Mouse (Mus musculus): ENCODE results near the gene Psme1. TPM values are rescaled to one million over a fixed set of nuclear protein-coding genes. Genes with fewer than 3 reads are reported as not detected.

The Psme1 gene
- total RNA-seq, 2 experiments from 2014 or later = 111 to 112 TPM

GRCm38 (mm10) chr14:55567496-55567895 is 10.4 kb upstream of the Psme1 start:
- intact Hi-C loops (cut with DNase I) = no loop called here
- DNase-seq = no peak

- intact Hi-C loops (cut with DNase I) = no loop called here
Measured at GRCm38 (mm10) chr14:55570588-55570987, 7.3 kb upstream of the Psme1 start.

GRCm38 (mm10) chr14:55571760-55572159 is 6.2 kb upstream of the Psme1 start:
- no peak for DNase-seq
- intact Hi-C loops (cut with DNase I) = no loop called here

More at GRCm38 (mm10) chr14:55570588-55570987, 7.3 kb upstream of the Psme1 start:
- no peak for DNase-seq

GRCm38 (mm10) chr14:55575302-55575701 is 2.6 kb upstream of the Psme1 start, which contains the start of gene Fitm1:
Fitm1 (plus strand) TSS chr14:55575617.
- intact Hi-C loops (cut with DNase I) = no loop called here
- DNase-seq = no peak

- no peak for DNase-seq
- intact Hi-C loops (cut with DNase I) = no loop called here
Measured at GRCm38 (mm10) chr14:55575711-55576110, 2.2 kb upstream of the Psme1 start.

GRCm38 (mm10) chr14:55576376-55576775 is 1.5 kb upstream of the Psme1 start:
- intact Hi-C loops (cut with DNase I) = no loop called here
- DNase-seq = peak; percentile 32

GRCm38 (mm10) chr14:55578668-55579269 is 846 bp downstream of the Psme1 start:
- intact Hi-C loops (cut with DNase I) = no loop called here
- DNase-seq = peak; percentile 65

GRCm38 (mm10) chr14:55579511-55580496 is 1.9 kb downstream of the Psme1 start:
- intact Hi-C loops (cut with DNase I) = no loop called here
- DNase-seq = no peak

GRCm38 (mm10) chr14:55580731-55581130 is 2.8 kb downstream of the Psme1 start:
- DNase-seq = no peak
- intact Hi-C loops (cut with DNase I) = no loop called here

- DNase-seq = no peak
- intact Hi-C loops (cut with DNase I) = no loop called here
Measured at GRCm38 (mm10) chr14:55581981-55582681, 4.2 kb downstream of the Psme1 start.

- intact Hi-C loops (cut with DNase I) = no loop called here
- DNase-seq = no peak
Measured at GRCm38 (mm10) chr14:55584303-55584701, 6.4 kb downstream of the Psme1 start.

- intact Hi-C loops (cut with DNase I) = no loop called here
- DNase-seq = peak; percentile 62
Measured at GRCm38 (mm10) chr14:55584702-55585565, 7.0 kb downstream of the Psme1 start, which contains the start of gene Emc9. Emc9 (minus strand) TSS chr14:55585302.

- intact Hi-C loops (cut with DNase I) = no loop called here
- DNase-seq = no peak
Measured at GRCm38 (mm10) chr14:55585566-55585960, 7.6 kb downstream of the Psme1 start.

GRCm38 (mm10) chr14:55586149-55586548 is 8.2 kb downstream of the Psme1 start:
- no peak for DNase-seq
- intact Hi-C loops (cut with DNase I) = no loop called here

- DNase-seq = no peak
- intact Hi-C loops (cut with DNase I) = no loop called here
Measured at GRCm38 (mm10) chr14:55589271-55589670, 11.3 kb downstream of the Psme1 start.

- no peak for DNase-seq
- intact Hi-C loops (cut with DNase I) = no loop called here
Measured at GRCm38 (mm10) chr14:55589771-55590448, 12.0 kb downstream of the Psme1 start.

- intact Hi-C loops (cut with DNase I) = no loop called here
- DNase-seq = peak; percentile 95
Measured at GRCm38 (mm10) chr14:55590748-55591330, 12.9 kb downstream of the Psme1 start, which contains the start of gene Psme2. Psme2 (minus strand) TSS chr14:55591113.

GRCm38 (mm10) chr14:55591331-55591891 is 13.5 kb downstream of the Psme1 start, which contains the start of gene Rnf31:
Rnf31 (plus strand) TSS chr14:55591708.
- intact Hi-C loops (cut with DNase I) = no loop called here
- DNase-seq = peak; percentile 92

GRCm38 (mm10) chr14:55592226-55592625 is 14.3 kb downstream of the Psme1 start:
- no peak for DNase-seq
- intact Hi-C loops (cut with DNase I) = no loop called here
